Mouse (Mus musculus) bone marrow, adult 2 months (tissue): ENCODE data around the gene Mrvi1. TPM values are rescaled to one million over a fixed set of nuclear protein-coding genes. Genes with fewer than 3 reads are reported as not detected.

ENCODE experiments used
- H3K27ac ChIP-seq: fragments of 200-500 bp; 2 replicates; pipeline ENCODE4 v1.5.1; 2012; ENCODE audit warnings: low read depth, mild to moderate bottlenecking, control low read depth, inconsistent platforms, low read length; ENCODE audit not compliant: control insufficient read depth, poor library complexity, insufficient read depth
- H3K4me1 ChIP-seq: fragments of 200-500 bp; 2 replicates; pipeline ENCODE4 v1.6.1; 2011; ENCODE audit warnings: low read length; ENCODE audit not compliant: control insufficient read depth, insufficient read depth
- H3K4me3 ChIP-seq: fragments of 200-500 bp; replicated peaks from 2 replicates; pipeline ENCODE3; 2011; ENCODE audit warnings: mild to moderate bottlenecking, low read depth, low read length, control low read depth; ENCODE audit not compliant: control insufficient read depth
- CTCF ChIP-seq: fragments of 200-500 bp; IDR thresholded peaks from 2 replicates; pipeline ENCODE4 v1.5.1; 2011; ENCODE audit warnings: low read length, control low read depth; ENCODE audit not compliant: control insufficient read depth, insufficient read depth
- POLR2A ChIP-seq: fragments of 200-500 bp; IDR thresholded peaks from 2 replicates; pipeline ENCODE4 v1.6.1; 2011; ENCODE audit warnings: low read depth, mild to moderate bottlenecking, control low read depth, low read length, borderline replicate concordance; ENCODE audit not compliant: control insufficient read depth
- WGBS: fragments of 180-500 bp; shearing (Covaris S2); methylation state at CpG from one replicate; pipeline ENCODE4 v1.1.7; 2018; 5-methylcytosine and 5-hydroxymethylcytosine counted together
- polyA plus RNA-seq: library from polyadenylated mRNA; stranded (reverse); fragments of >200 nt; gene quantifications from 2 replicates; pipeline ENCODE4 v1.2.4, GENCODE M21; 2011; ENCODE audit warnings: low replicate concordance; ENCODE audit not compliant: missing spikeins, insufficient read depth, insufficient read length

Mrvi1 gene
- polyA plus RNA-seq, 1 experiment = 59.3 TPM

GRCm38 (mm10) chr7:110941116-110941521 is 41.1 kb downstream of the Mrvi1 start:
- Histone ChIP-seq H3K4me3 (no peak overlapping the region), H3K27ac (peak overlapping the region; percentile 12; the same call in 1 of the 2 replicates), H3K4me1 (no peaks in the 10 kb centered on the region; the same call in 1 of the 2 replicates)
- TF ChIP-seq POLR2A = no peak
- WGBS = 43% methylated on average over 4 of the region's 4 CpGs

DNA sequence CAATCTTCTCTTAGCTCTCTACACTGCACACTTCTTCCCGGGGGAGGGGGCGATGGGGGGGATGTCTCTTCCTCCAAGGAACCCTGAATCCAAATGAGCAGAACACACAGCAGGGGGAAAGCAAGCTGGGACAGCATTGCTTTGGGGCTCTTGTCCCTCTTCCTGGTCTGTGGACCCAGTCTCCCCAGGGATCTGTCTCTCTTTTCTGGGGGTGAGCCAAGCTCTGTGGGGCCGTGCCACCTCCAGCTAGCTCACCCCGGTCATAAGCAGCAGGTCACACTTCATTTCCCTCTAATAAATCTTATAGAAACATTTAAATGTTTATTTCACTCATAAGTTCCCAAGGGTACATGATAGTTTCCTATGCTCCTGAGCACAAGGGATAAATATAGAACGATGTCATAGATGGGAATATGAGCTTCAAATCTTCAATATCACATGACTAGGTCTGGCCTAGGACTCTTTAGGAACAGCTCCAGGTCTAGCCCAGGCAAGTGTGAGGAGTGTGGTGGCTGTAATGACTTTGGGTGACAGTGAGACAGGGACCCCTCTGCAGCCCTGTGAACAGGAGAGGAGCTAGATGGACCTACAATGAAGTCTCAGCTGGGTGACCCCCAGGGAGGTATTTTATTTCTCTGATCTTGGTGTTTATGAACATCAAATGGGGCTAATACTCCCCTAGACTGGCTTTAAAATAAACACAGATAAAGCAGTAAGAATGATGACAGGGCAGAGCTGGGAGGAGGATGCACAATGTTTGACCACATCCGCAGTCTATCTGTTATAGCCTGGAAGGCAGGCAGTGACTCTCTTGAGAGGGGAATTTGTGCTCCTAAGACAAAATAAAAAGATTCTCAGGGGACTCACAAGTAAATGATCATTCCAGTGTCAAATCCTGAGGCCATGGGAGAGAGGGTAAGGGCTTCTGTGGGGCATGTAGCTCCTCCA is 46.2 kb downstream of the Mrvi1 start:
- WGBS = 75% methylated on average over 6 of the region's 6 CpGs
- Histone ChIP-seq H3K27ac (no peak overlapping the region), H3K4me1 (no peaks in the 10 kb centered on the region; the same call in 1 of the 2 replicates), H3K4me3 (no peak overlapping the region)
- no peak for TF ChIP-seq CTCF
- TF ChIP-seq POLR2A = no peak

GRCm38 (mm10) chr7:110933999-110934398 is 48.3 kb downstream of the Mrvi1 start:
- H3K4me3 ChIP-seq = no peak overlapping the region
- no peak overlapping the region for H3K27ac ChIP-seq
- no peaks in the 10 kb centered on the region; the same call in 1 of the 2 replicates for H3K4me1 ChIP-seq
- 69% methylated on average over 2 of the region's 2 CpGs for WGBS
- no peak for TF ChIP-seq POLR2A

- no peaks in the 10 kb centered on the region; the same call in 1 of the 2 replicates for H3K4me1 ChIP-seq
- TF ChIP-seq POLR2A (no peak), CTCF (no peak)
- WGBS = 86% methylated on average over 3 of the region's 3 CpGs
- no peak overlapping the region for H3K27ac ChIP-seq
- no peak overlapping the region for H3K4me3 ChIP-seq
Observed at GRCm38 (mm10) chr7:110933329-110933728, 48.9 kb downstream of the Mrvi1 start.

GRCm38 (mm10) chr7:110930118-110930854 is 52.0 kb downstream of the Mrvi1 start:
- WGBS = 27% methylated on average over 3 of the region's 3 CpGs
- Histone ChIP-seq H3K27ac (no peak overlapping the region), H3K4me1 (no peaks in the 10 kb centered on the region), H3K4me3 (no peak overlapping the region)
- TF ChIP-seq CTCF (peak; percentile 79), POLR2A (no peak)

GRCm38 (mm10) chr7:110926562-110926961 is 55.7 kb downstream of the Mrvi1 start:
- no peak overlapping the region for H3K27ac ChIP-seq
- H3K4me3 ChIP-seq = no peak overlapping the region
- TF ChIP-seq POLR2A = no peak
- 48% methylated on average over 4 of the region's 4 CpGs for WGBS
- peaks cover 2% of the 10 kb centered on the region; the same call in 1 of the 2 replicates for H3K4me1 ChIP-seq

DNA sequence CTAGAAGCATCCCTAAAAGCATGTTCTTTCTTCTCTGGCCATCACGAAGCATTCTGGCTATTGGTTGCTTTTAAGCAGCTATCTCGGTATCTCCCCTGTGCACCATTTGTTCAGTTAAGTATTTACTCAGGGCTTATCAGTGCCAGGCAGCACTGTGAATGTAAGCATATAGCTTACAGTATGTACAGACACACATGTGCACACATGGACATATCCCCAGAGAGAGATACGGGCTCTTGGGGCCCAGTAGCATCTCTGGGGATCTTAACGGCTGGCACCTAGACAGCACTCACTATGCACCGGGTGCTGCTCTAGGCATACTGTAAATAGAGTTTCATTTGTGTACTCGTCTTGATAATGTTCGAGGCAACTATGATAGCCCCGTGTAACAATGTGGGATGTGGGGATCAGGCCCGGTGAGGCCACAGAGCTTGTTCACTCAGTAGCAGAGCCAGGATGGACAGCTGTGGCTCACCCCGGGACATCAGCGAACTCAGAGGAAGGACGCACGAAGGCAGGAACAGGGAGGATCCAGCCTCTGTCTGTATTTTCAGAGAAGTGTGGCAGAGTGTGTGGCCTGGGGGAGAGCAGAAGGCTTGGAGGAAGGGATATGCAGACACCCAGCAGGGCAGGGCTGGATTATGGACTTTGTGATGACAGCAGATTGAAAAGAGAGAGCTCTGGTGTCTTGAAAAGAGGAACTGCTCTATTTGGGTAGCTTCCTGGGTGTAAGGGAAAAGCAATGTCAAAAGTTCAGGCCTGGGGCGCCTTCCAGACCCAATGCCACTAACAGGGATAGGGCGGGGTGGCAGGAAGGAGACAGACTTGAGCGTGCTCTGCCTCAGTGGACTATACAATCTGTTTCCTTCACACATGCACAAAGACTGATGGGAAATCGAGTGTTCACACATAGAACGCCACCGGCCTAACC is 61.7 kb downstream of the Mrvi1 start:
- TF ChIP-seq CTCF (no peak), POLR2A (no peak)
- WGBS = 36% methylated on average over 19 of the region's 19 CpGs

More for the DNA sequence above, 61.7 kb downstream of the Mrvi1 start:
- H3K4me3 ChIP-seq = no peak overlapping the region
- peak overlapping the region; percentile 94 for H3K27ac ChIP-seq
- H3K4me1 ChIP-seq = peaks cover 15% of the 10 kb centered on the region
